Mouse (Mus musculus) embryonic facial prominence, embryonic 14.5 days (tissue): Measurements from ENCODE around the gene Tmem150b. TPM values are rescaled to one million over a fixed set of nuclear protein-coding genes. Genes with fewer than 3 reads are reported as not detected.

Experiments used
- ATAC-seq: fragments of 200-750 bp; cut with Nextera tagmentation; 2 replicates; pipeline ENCODE4 v1.8.0; 2017; ENCODE audit warnings: low read depth, moderate number of reproducible peaks, moderate TSS enrichment
- DNase-seq: peaks from one replicate; pipeline ENCODE4 v3.0.0-alpha.2; 2015; ENCODE audit warnings: low spot score
- H3K27ac ChIP-seq: fragments of 300-500 bp; sonication (generic); replicated peaks from 2 replicates; pipeline ENCODE4 v1.5.1; 2014; ENCODE audit warnings: low read depth, mild to moderate bottlenecking, low read length, moderate library complexity
- H3K27me3 ChIP-seq: fragments of 300-500 bp; sonication (generic); replicated peaks from 2 replicates; pipeline ENCODE4 v1.6.1; 2014; ENCODE audit warnings: low read length; ENCODE audit not compliant: control insufficient read depth, insufficient read depth
- H3K36me3 ChIP-seq: fragments of 300-500 bp; sonication (generic); 2 replicates; pipeline ENCODE4 v1.6.1; 2014; ENCODE audit warnings: low read length, mixed read lengths; ENCODE audit not compliant: control insufficient read depth, insufficient read depth
- H3K4me1 ChIP-seq: fragments of 300-500 bp; sonication (generic); 2 replicates; pipeline ENCODE4 v1.6.1; 2014; ENCODE audit warnings: antibody characterized with exemption, low read length; ENCODE audit not compliant: control insufficient read depth, insufficient read depth
- H3K4me2 ChIP-seq: fragments of 300-500 bp; sonication (generic); 2 replicates; pipeline ENCODE4 v1.6.1; 2014; ENCODE audit warnings: low read depth, mild to moderate bottlenecking, low read length, moderate library complexity, mixed read lengths
- H3K4me3 ChIP-seq: fragments of 300-500 bp; sonication (generic); 2 replicates; pipeline ENCODE4 v1.5.1; 2014; ENCODE audit warnings: low read depth, mild to moderate bottlenecking, low read length
- H3K9ac ChIP-seq: fragments of 300-500 bp; sonication (generic); 2 replicates; pipeline ENCODE4 v1.6.1; 2014; ENCODE audit warnings: low read depth, mild to moderate bottlenecking, low read length, moderate library complexity, mixed read lengths
- H3K9me3 ChIP-seq: fragments of 300-500 bp; sonication (generic); 2 replicates; pipeline ENCODE4 v1.6.1; 2016; ENCODE audit warnings: low read length; ENCODE audit not compliant: control insufficient read depth
- WGBS: fragments of 180-500 bp; shearing (Covaris S2); extraction: QIAGEN DNeasy Blood & Tissue Kit; methylation state at CpG from one replicate; pipeline ENCODE4 v1.1.7; 2014; 5-methylcytosine and 5-hydroxymethylcytosine counted together
- polyA plus RNA-seq: library from polyadenylated mRNA; unstranded; fragments of >200 nt; fragmentation: Nextera tagmentation; extraction: Ambion mirVana; gene quantifications from 2 replicates; pipeline ENCODE4 v1.2.1, GENCODE M21; 2014

Gene Tmem150b
- polyA plus RNA-seq, 1 experiment from 2014 or later, result 0.11 TPM

GRCm38 (mm10) chr7:4747156-4747899 is 22.3 kb upstream of the Tmem150b start:
- peaks cover 9% of the 10 kb centered on the region for H3K4me1 ChIP-seq
- WGBS, result 79% methylated on average over 8 of the region's 9 CpGs
- peaks cover 42% of the 10 kb centered on the region for H3K36me3 ChIP-seq
- H3K9ac ChIP-seq, result no peak overlapping the region
- ATAC-seq (no peak), DNase-seq (no peak)
- no peak overlapping the region for H3K27ac ChIP-seq
- no peak overlapping the region for H3K4me3 ChIP-seq
- no peaks in the 10 kb centered on the region for H3K27me3 ChIP-seq
- H3K4me2 ChIP-seq, result no peak overlapping the region
- H3K9me3 ChIP-seq, result no peaks in the 10 kb centered on the region

- Histone ChIP-seq H3K4me2 (no peak overlapping the region), H3K27ac (no peak overlapping the region), H3K27me3 (no peaks in the 10 kb centered on the region), H3K9ac (no peak overlapping the region), H3K36me3 (peaks cover 48% of the 10 kb centered on the region), H3K4me3 (no peak overlapping the region), H3K9me3 (no peaks in the 10 kb centered on the region), H3K4me1 (peaks cover 5% of the 10 kb centered on the region; the same call in 1 of the 2 replicates)
- WGBS, result 82% methylated on average over 22 of the region's 22 CpGs
- DNase-seq (no peak), ATAC-seq (no peak)
These were observed 21.4 kb upstream of the Tmem150b start for GRCm38 (mm10) chr7:4746326-4746980.

- Histone ChIP-seq H3K9me3 (no peaks in the 10 kb centered on the region), H3K4me2 (no peak overlapping the region), H3K4me3 (no peak overlapping the region), H3K27ac (no peak overlapping the region), H3K4me1 (peaks cover 13% of the 10 kb centered on the region), H3K9ac (no peak overlapping the region), H3K27me3 (no peaks in the 10 kb centered on the region), H3K36me3 (peaks cover 48% of the 10 kb centered on the region)
- 95% methylated on average over 6 of the region's 6 CpGs for WGBS
- ATAC-seq (no peak), DNase-seq (no peak)
These were observed 19.8 kb upstream of the Tmem150b start for GRCm38 (mm10) chr7:4744886-4745285.

- H3K27me3 ChIP-seq, result no peaks in the 10 kb centered on the region
- DNase-seq (no peak), ATAC-seq (no peak)
- WGBS, result 66% methylated on average over 2 of the region's 2 CpGs
- H3K27ac ChIP-seq, result no peak overlapping the region
- H3K9me3 ChIP-seq, result no peaks in the 10 kb centered on the region
- H3K36me3 ChIP-seq, result peaks cover 48% of the 10 kb centered on the region
- no peak overlapping the region for H3K4me2 ChIP-seq
- no peak overlapping the region for H3K4me3 ChIP-seq
- peaks cover 18% of the 10 kb centered on the region for H3K4me1 ChIP-seq
- H3K9ac ChIP-seq, result no peak overlapping the region
These were observed 18.3 kb upstream of the Tmem150b start for GRCm38 (mm10) chr7:4743354-4743753.

GRCm38 (mm10) chr7:4742482-4742819 is 17.4 kb upstream of the Tmem150b start:
- H3K27ac ChIP-seq, result no peak overlapping the region
- peaks cover 18% of the 10 kb centered on the region for H3K4me1 ChIP-seq
- H3K9ac ChIP-seq, result peak overlapping the region; percentile 40; the same call in 1 of the 2 replicates
- peaks cover 48% of the 10 kb centered on the region for H3K36me3 ChIP-seq
- no peak for DNase-seq
- no peak overlapping the region for H3K4me3 ChIP-seq
- WGBS, result 86% methylated on average over 6 of the region's 6 CpGs
- H3K9me3 ChIP-seq, result no peaks in the 10 kb centered on the region
- H3K27me3 ChIP-seq, result no peaks in the 10 kb centered on the region
- H3K4me2 ChIP-seq, result no peak overlapping the region
- ATAC-seq, result no peak

- H3K27me3 ChIP-seq, result no peaks in the 10 kb centered on the region
- no peak overlapping the region for H3K27ac ChIP-seq
- ATAC-seq (no peak), DNase-seq (no peak)
- H3K4me2 ChIP-seq, result peak overlapping the region; percentile 74
- peak overlapping the region; percentile 87 for H3K9ac ChIP-seq
- H3K4me3 ChIP-seq, result peak overlapping the region; percentile 78
- 89% methylated on average over 21 of the region's 21 CpGs for WGBS
- peaks cover 45% of the 10 kb centered on the region for H3K36me3 ChIP-seq
- no peaks in the 10 kb centered on the region for H3K9me3 ChIP-seq
- peaks cover 18% of the 10 kb centered on the region for H3K4me1 ChIP-seq
These were observed 16.8 kb upstream of the Tmem150b start for GRCm38 (mm10) chr7:4741672-4742481.

GRCm38 (mm10) chr7:4741151-4741550 is 16.1 kb upstream of the Tmem150b start:
- Histone ChIP-seq H3K9me3 (no peaks in the 10 kb centered on the region), H3K4me3 (peak overlapping the region; percentile 78), H3K27ac (peak overlapping the region; percentile 88), H3K36me3 (peaks cover 38% of the 10 kb centered on the region), H3K9ac (peak overlapping the region; percentile 87), H3K27me3 (no peaks in the 10 kb centered on the region), H3K4me1 (peaks cover 18% of the 10 kb centered on the region), H3K4me2 (peak overlapping the region; percentile 74)
- ATAC-seq (no peak), DNase-seq (peak; percentile 42)
- 7% methylated on average over 4 of the region's 4 CpGs for WGBS

GRCm38 (mm10) chr7:4740309-4740727 is 15.3 kb upstream of the Tmem150b start:
- Histone ChIP-seq H3K4me3 (peak overlapping the region; percentile 78), H3K27ac (peak overlapping the region; percentile 88), H3K9ac (peak overlapping the region; percentile 87), H3K27me3 (no peaks in the 10 kb centered on the region), H3K4me2 (peak overlapping the region; percentile 74), H3K4me1 (peaks cover 18% of the 10 kb centered on the region), H3K9me3 (no peaks in the 10 kb centered on the region), H3K36me3 (peaks cover 29% of the 10 kb centered on the region)
- ATAC-seq (peak; percentile 4), DNase-seq (no peak)
- 4% methylated on average over 14 of the region's 14 CpGs for WGBS
